Mouse (Mus musculus) hindlimb bud, embryonic 11.5 days (tissue): ENCODE results near the gene Mroh9.
A peak's percentile ranks its signal among the peaks of the same experiment; 100 is the strongest.

Source experiments
- DNase-seq: peaks from one replicate; pipeline ENCODE4 v3.0.0-alpha.2; 2012; ENCODE audit warnings: low read depth, low spot score; ENCODE audit errors: extremely low spot score

Mroh9 gene

DNA sequence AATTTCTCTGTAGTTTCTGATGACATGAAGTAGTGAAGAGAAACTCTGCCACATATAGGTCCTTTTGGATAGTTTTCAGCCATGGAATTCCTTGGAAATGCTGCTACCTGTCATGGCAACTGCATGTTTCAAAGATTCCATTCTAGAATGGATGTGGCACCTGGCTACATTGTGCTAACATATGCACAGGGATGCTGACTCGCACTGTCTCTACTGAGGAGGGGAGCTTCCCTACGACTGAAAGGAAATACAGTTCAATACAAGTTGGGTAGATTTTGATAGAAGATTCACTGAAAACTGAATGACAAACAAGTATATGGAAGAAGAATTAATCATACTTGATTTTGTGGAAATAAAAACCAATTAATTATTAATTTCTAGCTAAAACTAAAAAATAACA, at the start of gene Mroh9:
Gene Mroh9 (minus strand): TSS at position 101 of the 400 bp plus-strand sequence.
- no peak for DNase-seq

- DNase-seq = no peak
Observed at GRCm38 (mm10) chr1:163129976-163130375, 44.5 kb upstream of the Mroh9 start.

GRCm38 (mm10) chr1:163129129-163129900, 43.8 kb upstream of the Mroh9 start:
- DNase-seq = peak; percentile 79

DNA sequence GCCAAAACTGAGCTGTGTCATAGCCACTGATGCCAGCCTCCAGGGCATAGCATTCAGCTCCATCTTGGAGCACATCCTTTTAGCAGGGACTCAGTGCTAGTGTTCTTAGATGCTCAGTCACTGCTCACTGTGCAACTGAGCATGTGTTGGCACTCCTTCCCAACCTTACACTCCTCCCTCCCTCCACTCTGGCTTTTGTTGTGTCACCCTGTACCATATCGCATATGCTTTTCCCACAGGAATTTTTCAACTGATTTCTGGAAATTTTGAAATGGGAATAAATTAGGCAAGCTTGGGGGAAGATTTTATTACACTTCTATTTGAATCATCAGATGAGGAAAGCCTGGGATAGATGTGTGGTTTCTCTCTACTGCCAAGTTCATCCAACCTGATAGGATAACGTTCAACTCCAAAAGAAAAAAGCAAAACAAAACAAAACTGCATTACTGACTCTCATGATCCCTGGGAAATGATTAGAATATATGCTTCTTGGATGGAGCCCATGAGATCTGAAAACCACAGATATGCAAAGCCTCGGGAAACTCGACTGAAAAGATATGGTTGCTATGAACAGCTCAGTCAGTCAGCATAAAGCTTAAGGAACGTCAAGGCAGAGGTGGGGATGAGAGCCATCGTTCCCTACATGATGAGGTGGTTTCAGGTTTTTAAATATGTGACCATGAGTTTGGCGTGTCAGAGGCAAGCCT, 40.9 kb upstream of the Mroh9 start:
- DNase-seq = no peak

GRCm38 (mm10) chr1:163122414-163122813, 36.9 kb upstream of the Mroh9 start:
- no peak for DNase-seq

GRCm38 (mm10) chr1:163113461-163114174, 28.1 kb upstream of the Mroh9 start:
- no peak for DNase-seq

- DNase-seq = no peak
Observed at GRCm38 (mm10) chr1:163112482-163113164, 27.2 kb upstream of the Mroh9 start.

DNA sequence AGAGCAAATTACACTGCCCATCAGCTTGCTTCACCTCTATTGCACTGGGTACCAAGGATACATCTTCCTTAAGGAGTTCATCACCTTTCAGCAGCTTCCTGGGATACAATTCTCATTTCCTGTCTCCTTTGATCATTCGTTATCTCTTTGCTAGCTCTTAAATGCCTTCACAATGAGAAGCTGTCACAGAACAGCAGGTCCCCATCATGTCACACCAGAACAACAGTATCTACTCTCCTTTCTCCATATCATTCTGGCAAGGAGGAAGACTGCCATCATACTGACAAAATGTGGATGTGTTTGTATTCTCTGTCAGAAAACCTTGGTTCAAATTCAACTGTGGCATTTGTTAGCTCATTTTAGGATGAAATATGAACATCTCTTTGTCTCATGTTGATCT, 19.5 kb upstream of the Mroh9 start:
- no peak for DNase-seq

- DNase-seq = no peak
Observed at GRCm38 (mm10) chr1:163091438-163092155, 6.1 kb upstream of the Mroh9 start.

DNA sequence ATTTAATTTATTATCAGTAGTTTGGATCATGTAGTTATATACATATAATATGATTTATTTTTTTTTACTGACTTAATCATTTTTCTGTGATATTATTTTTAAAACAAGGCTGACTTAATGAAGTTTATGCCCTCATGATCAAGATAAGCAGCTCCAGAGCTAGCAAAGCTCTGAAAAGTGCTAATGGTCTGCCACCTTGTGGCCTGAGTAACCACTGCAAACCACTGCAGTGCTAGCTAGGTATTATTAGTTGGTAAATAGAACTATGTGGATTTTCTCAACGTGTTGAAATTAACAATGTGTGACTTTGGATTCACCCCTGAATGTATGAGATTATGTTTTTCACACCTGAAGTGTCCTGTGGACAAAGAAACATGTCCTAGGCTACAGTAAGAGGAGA, 15.0 kb downstream of the Mroh9 start:
- DNase-seq = peak; percentile 35

- no peak for DNase-seq
Observed at GRCm38 (mm10) chr1:163060381-163060780, 25.1 kb downstream of the Mroh9 start.

DNA sequence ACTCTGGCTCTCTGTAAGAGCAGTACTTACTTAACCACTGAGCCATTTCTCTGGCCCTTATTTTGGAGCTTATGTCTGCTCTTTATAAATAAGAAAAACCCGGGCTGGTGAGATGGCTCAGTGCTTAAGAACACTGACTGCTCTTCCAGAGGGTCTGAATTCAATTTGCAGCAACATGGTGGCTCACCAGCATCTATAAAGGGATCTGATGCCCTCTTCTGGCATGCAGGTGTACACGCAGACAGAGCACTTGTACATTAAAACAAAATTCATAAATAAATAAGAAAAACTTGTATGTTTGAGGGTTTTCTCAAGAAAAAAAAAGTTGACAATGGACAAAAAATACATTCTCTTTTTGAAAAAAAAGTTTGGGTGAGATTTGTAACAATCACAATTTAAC, 28.1 kb downstream of the Mroh9 start:
- no peak for DNase-seq

DNA sequence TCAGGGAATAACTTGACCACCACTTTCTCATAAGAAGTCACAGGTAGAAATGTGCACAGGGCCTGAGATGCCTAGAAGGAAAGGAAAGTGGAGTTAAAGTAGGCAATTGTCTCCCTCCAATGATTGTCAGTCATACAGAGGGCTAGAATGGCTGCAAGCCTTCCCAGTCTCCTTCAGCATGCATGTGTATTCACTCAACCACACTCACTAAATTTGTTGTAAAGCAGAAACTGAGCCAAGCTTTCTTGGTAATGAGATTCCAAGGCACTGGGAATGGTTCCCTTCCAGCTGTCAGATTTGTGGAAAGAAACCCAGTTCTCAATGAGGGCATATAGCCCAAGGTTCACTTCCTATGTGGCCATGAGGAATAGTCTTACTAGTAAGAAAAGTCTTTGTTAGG, 29.8 kb downstream of the Mroh9 start:
- no peak for DNase-seq

GRCm38 (mm10) chr1:163023075-163023474, 62.4 kb downstream of the Mroh9 start:
- DNase-seq = no peak

DNA sequence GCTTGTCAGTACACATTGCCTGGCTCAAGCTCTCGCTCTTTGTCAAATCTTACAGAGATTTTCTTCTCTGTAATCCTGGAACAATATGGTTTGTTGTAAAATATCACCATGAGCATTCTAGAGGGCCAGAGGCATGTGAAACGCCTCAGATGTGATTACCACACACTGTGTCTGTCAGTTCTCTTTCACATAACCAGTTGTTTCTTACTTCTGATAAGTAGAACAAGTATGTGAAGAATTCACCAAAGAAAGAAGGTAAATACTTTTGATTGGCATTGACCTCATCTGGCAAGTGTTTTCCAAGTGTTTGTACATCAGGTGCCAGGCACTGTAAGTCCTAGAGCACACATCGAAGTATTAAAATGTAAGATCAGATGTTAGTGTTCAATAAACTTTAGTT, 76.2 kb downstream of the Mroh9 start:
- DNase-seq = no peak

DNA sequence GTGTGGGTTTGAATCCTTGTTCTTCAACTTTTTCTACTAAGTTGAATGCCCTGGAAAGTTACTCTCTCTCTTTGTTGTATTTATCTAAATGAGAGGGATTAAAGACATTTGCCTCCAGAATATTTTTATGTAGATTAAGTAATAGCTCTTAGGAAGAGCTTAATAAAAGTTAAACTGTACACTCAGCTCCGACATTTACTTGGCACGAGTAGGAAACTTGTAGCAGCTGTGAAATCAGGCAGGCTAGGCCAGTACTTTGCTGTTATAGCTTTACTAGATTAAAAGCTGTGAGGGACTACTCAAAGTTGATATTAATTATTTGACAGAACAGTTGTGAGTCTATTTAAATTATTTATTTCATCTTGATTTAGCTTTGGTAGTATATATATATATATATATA, 82.0 kb downstream of the Mroh9 start:
- DNase-seq = no peak

DNA sequence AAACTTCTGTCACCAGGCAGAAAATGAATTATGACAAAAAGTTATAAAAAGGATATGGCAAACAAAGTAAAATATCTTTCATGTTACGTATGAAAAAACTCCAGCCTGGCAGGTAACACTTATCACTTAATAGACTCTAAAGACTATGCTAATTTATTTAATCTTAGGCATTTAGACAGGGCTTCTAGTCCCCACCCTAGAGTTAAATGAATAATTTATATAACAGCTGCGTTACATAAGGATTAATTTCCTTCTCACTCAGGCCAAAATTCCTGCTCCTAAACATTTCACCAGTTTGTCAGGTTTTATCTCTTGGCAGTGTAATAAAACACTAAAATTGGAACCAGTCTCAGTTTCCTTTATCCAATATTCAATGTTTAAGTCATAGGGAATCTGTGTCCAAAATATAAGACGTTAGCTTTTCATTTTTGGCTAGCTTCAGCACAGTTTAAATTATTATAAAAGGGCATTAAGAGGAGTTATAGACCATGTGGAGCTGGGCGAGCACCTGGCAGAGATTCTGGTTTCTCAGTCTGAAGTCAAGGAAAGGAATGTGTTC, 84.1 kb downstream of the Mroh9 start:
- no peak for DNase-seq

- no peak for DNase-seq
Observed at GRCm38 (mm10) chr1:162987546-162987945, 97.9 kb downstream of the Mroh9 start.

- DNase-seq = no peak
Observed at GRCm38 (mm10) chr1:162986777-162987176, 98.7 kb downstream of the Mroh9 start.

GRCm38 (mm10) chr1:162986121-162986748, 99.2 kb downstream of the Mroh9 start:
- DNase-seq = no peak
